Mouse (Mus musculus): ENCODE results near the gene Rab11fip4. TPM values are rescaled to one million over a fixed set of nuclear protein-coding genes. Genes with fewer than 3 reads are reported as not detected.

Gene Rab11fip4
- polyA plus RNA-seq, 1 experiment from 2014 or later, result 10.7 TPM

GRCm38 (mm10) chr11:79704318-79705150 is 113.5 kb downstream of the Rab11fip4 start:
- WGBS, result under 1% methylated on average over 51 of the region's 61 CpGs
- peaks cover under 1% of the 10 kb centered on the region for H3K27me3 ChIP-seq (ENCODE audit: control insufficient read depth, insufficient read depth, low read length)

GRCm38 (mm10) chr11:79707084-79707483 is 116.1 kb downstream of the Rab11fip4 start:
- 87% methylated on average over 3 of the region's 3 CpGs for WGBS
- Histone ChIP-seq H3K36me3 (ENCODE audit: control insufficient read depth, insufficient read depth, low read length) (no peaks in the 10 kb centered on the region), H3K4me3 (ENCODE audit: low read depth, low read length) (no peak overlapping the region), H3K9ac (ENCODE audit: low read length) (no peak overlapping the region), H3K4me2 (ENCODE audit: low read depth, severe bottlenecking) (no peak overlapping the region), H3K4me1 (ENCODE audit: control insufficient read depth, insufficient read depth, low read length) (peaks cover 10% of the 10 kb centered on the region), H3K27me3 (ENCODE audit: control insufficient read depth, insufficient read depth, low read length) (peaks cover 19% of the 10 kb centered on the region), H3K27ac (replicated peaks; ENCODE audit: low read depth, low read length) (no peak overlapping the region), H3K9me3 (ENCODE audit: control insufficient read depth, low read length) (no peaks in the 10 kb centered on the region)
- DNase-seq (ENCODE audit: low spot score), result no peak
- no peak for ATAC-seq (ENCODE audit: insufficient number of reproducible peaks, low FRiP score, low TSS enrichment, low read depth)

More at GRCm38 (mm10) chr11:79704318-79705150, 113.5 kb downstream of the Rab11fip4 start:
- Histone ChIP-seq H3K4me3 (ENCODE audit: low read depth, low read length) (peak overlapping the region; percentile 77), H3K27ac (replicated peaks; ENCODE audit: low read depth, low read length) (peak overlapping the region; percentile 94), H3K4me1 (ENCODE audit: control insufficient read depth, insufficient read depth, low read length) (peaks cover 7% of the 10 kb centered on the region; the same call in 1 of the 2 replicates), H3K9ac (ENCODE audit: low read length) (peak overlapping the region; percentile 84), H3K36me3 (ENCODE audit: control insufficient read depth, insufficient read depth, low read length) (no peaks in the 10 kb centered on the region), H3K9me3 (ENCODE audit: control insufficient read depth, low read length) (no peaks in the 10 kb centered on the region), H3K4me2 (ENCODE audit: low read depth, severe bottlenecking) (peak overlapping the region; percentile 55)
- DNase-seq (ENCODE audit: low spot score) (peak; percentile 100), ATAC-seq (ENCODE audit: insufficient number of reproducible peaks, low FRiP score, low TSS enrichment, low read depth) (peak; percentile 95)

- Histone ChIP-seq H3K9me3 (ENCODE audit: control insufficient read depth, low read length) (no peaks in the 10 kb centered on the region), H3K4me1 (ENCODE audit: control insufficient read depth, insufficient read depth, low read length) (peaks cover 8% of the 10 kb centered on the region), H3K27me3 (ENCODE audit: control insufficient read depth, insufficient read depth, low read length) (peaks cover 33% of the 10 kb centered on the region), H3K36me3 (ENCODE audit: control insufficient read depth, insufficient read depth, low read length) (no peaks in the 10 kb centered on the region), H3K27ac (replicated peaks; ENCODE audit: low read depth, low read length) (no peak overlapping the region), H3K4me3 (ENCODE audit: low read depth, low read length) (peak overlapping the region; percentile 62), H3K9ac (ENCODE audit: low read length) (peak overlapping the region; percentile 64), H3K4me2 (ENCODE audit: low read depth, severe bottlenecking) (peak overlapping the region; percentile 100)
- ATAC-seq (ENCODE audit: insufficient number of reproducible peaks, low FRiP score, low TSS enrichment, low read depth), result peak; percentile 84
- under 1% methylated on average over 106 of the region's 106 CpGs for WGBS
- peak; percentile 88 for DNase-seq (ENCODE audit: low spot score)
Observed at GRCm38 (mm10) chr11:79710868-79711765, 120.1 kb downstream of the Rab11fip4 start.

GRCm38 (mm10) chr11:79711766-79712369 is 120.9 kb downstream of the Rab11fip4 start:
- Histone ChIP-seq H3K9me3 (ENCODE audit: control insufficient read depth, low read length) (no peaks in the 10 kb centered on the region), H3K4me1 (ENCODE audit: control insufficient read depth, insufficient read depth, low read length) (peaks cover 8% of the 10 kb centered on the region), H3K27me3 (ENCODE audit: control insufficient read depth, insufficient read depth, low read length) (peaks cover 33% of the 10 kb centered on the region), H3K36me3 (ENCODE audit: control insufficient read depth, insufficient read depth, low read length) (no peaks in the 10 kb centered on the region), H3K4me3 (ENCODE audit: low read depth, low read length) (peak overlapping the region; percentile 62), H3K9ac (ENCODE audit: low read length) (peak overlapping the region; percentile 64), H3K27ac (replicated peaks; ENCODE audit: low read depth, low read length) (no peak overlapping the region), H3K4me2 (ENCODE audit: low read depth, severe bottlenecking) (peak overlapping the region; percentile 100)
- no peak for ATAC-seq (ENCODE audit: insufficient number of reproducible peaks, low FRiP score, low TSS enrichment, low read depth)
- 2% methylated on average over 46 of the region's 46 CpGs for WGBS
- peak; percentile 64 for DNase-seq (ENCODE audit: low spot score)

- Histone ChIP-seq H3K27ac (replicated peaks; ENCODE audit: low read depth, low read length) (no peak overlapping the region), H3K9ac (ENCODE audit: low read length) (no peak overlapping the region), H3K4me1 (ENCODE audit: control insufficient read depth, insufficient read depth, low read length) (peaks cover 8% of the 10 kb centered on the region), H3K4me3 (ENCODE audit: low read depth, low read length) (no peak overlapping the region), H3K27me3 (ENCODE audit: control insufficient read depth, insufficient read depth, low read length) (peaks cover 33% of the 10 kb centered on the region), H3K36me3 (ENCODE audit: control insufficient read depth, insufficient read depth, low read length) (no peaks in the 10 kb centered on the region), H3K9me3 (ENCODE audit: control insufficient read depth, low read length) (no peaks in the 10 kb centered on the region), H3K4me2 (ENCODE audit: low read depth, severe bottlenecking) (no peak overlapping the region)
- no peak for ATAC-seq (ENCODE audit: insufficient number of reproducible peaks, low FRiP score, low TSS enrichment, low read depth)
- 69% methylated on average over 6 of the region's 6 CpGs for WGBS
- no peak for DNase-seq (ENCODE audit: low spot score)
Observed at GRCm38 (mm10) chr11:79713184-79713583, 122.2 kb downstream of the Rab11fip4 start.

- Histone ChIP-seq H3K4me3 (ENCODE audit: low read depth, low read length) (no peak overlapping the region), H3K4me2 (ENCODE audit: low read depth, severe bottlenecking) (no peak overlapping the region), H3K36me3 (ENCODE audit: control insufficient read depth, insufficient read depth, low read length) (no peaks in the 10 kb centered on the region), H3K9me3 (ENCODE audit: control insufficient read depth, low read length) (no peaks in the 10 kb centered on the region), H3K27ac (replicated peaks; ENCODE audit: low read depth, low read length) (no peak overlapping the region), H3K27me3 (ENCODE audit: control insufficient read depth, insufficient read depth, low read length) (peaks cover 33% of the 10 kb centered on the region), H3K4me1 (ENCODE audit: control insufficient read depth, insufficient read depth, low read length) (peaks cover 8% of the 10 kb centered on the region), H3K9ac (ENCODE audit: low read length) (no peak overlapping the region)
- ATAC-seq (ENCODE audit: insufficient number of reproducible peaks, low FRiP score, low TSS enrichment, low read depth) (no peak), DNase-seq (ENCODE audit: low spot score) (no peak)
- 67% methylated on average over 4 of the region's 4 CpGs for WGBS
Observed at GRCm38 (mm10) chr11:79713678-79714077, 122.7 kb downstream of the Rab11fip4 start.

GRCm38 (mm10) chr11:79714082-79714742 is 123.2 kb downstream of the Rab11fip4 start:
- Histone ChIP-seq H3K27me3 (ENCODE audit: control insufficient read depth, insufficient read depth, low read length) (peaks cover 33% of the 10 kb centered on the region), H3K4me3 (ENCODE audit: low read depth, low read length) (no peak overlapping the region), H3K4me1 (ENCODE audit: control insufficient read depth, insufficient read depth, low read length) (peaks cover 8% of the 10 kb centered on the region), H3K9ac (ENCODE audit: low read length) (no peak overlapping the region), H3K9me3 (ENCODE audit: control insufficient read depth, low read length) (no peaks in the 10 kb centered on the region), H3K4me2 (ENCODE audit: low read depth, severe bottlenecking) (no peak overlapping the region), H3K36me3 (ENCODE audit: control insufficient read depth, insufficient read depth, low read length) (no peaks in the 10 kb centered on the region), H3K27ac (replicated peaks; ENCODE audit: low read depth, low read length) (no peak overlapping the region)
- DNase-seq (ENCODE audit: low spot score) (no peak), ATAC-seq (ENCODE audit: insufficient number of reproducible peaks, low FRiP score, low TSS enrichment, low read depth) (no peak)
- WGBS, result 78% methylated on average over 13 of the region's 13 CpGs
